Mouse (Mus musculus): ENCODE data around the gene Bbox1.

- TF ChIP-seq CTCF (IDR thresholded peaks at IDR 0.05; ENCODE audit: borderline replicate concordance, insufficient read depth, low read length) = no peak
- TF ChIP-seq POLR2A (IDR thresholded peaks at IDR 0.05; ENCODE audit: low read depth, low read length) = no peak
Measured at GRCm38 (mm10) chr2:110328953-110329352, 14.6 kb upstream of the Bbox1 start.
